Mouse (Mus musculus): ENCODE measurements around the gene Gm5751.
A peak's percentile ranks its signal among the peaks of the same experiment; 100 is the strongest.
"Not testable (repeated sequence)": the region's sequence is repeated elsewhere in the genome, so short reads cannot be mapped to it uniquely, and the experiment has no call there.

Gm5751 gene

DNA sequence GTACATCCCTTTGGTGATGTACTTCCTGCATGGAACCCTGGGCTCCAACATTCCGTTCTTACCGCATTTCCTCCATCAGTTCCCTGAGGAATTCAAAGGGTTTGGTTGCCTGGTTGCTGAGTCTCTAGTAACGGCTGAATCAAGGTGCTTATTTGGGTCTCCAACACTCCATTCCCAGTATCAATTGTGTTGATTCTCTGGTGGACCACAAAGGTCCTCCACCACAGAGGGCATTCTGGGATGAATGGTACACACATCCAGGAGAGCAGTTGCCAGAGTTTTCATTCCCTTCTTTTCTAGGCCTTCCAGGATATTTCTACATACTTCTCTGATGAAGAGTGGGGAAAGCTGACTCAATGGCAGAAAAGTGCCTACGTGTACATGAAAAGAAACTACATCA is at the start of gene Gm5751:
Gene Gm5751 (plus strand): TSS at position 301 of the 400 bp plus-strand sequence.
- not testable (repeated sequence) for DNase-seq (ENCODE audit: low spot score)

DNA sequence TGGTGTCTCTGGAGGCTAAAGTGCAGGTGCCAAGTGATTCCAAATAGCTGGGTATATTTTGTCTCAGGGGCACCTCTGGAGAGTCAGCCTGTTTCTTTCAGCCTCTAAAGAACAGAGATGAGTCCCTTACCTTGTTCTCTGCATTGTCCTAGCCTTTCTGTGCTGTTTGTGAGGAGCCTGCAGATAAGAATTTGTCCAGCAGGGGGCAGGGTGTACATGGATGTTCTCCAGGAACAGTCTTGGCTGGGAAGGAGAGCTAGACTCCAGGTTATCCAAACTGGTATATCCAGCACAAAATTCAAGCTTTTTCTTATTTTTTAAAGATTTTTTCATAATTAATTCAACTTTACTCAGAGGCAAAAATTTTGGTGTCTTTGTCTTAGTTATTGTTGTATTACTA is 42.0 kb upstream of the Gm5751 start:
- DNase-seq (ENCODE audit: low spot score): peak; percentile 79

DNA sequence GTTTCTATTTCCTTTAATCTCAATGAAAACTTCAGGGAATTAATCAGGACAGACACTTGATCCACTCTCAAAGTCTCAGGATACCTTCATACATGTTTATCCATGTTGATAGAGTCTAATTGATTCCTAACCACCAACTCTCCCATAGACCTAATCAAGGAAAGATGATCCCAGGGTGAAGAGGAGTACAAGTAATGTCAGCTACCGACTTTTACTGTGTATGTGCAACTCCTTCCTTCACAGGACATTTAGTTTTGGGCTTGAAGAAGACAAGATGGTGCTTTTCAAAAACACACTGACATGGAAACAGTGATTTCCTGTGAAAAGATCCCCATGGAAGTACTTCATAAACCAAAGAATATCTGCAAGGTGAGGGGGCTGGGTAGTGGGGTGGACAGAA is 30.4 kb upstream of the Gm5751 start, which contains the start of gene Gm6592:
Gene Gm6592 (plus strand): TSS at position 301 of the 400 bp plus-strand sequence.
- no peak for DNase-seq (ENCODE audit: low spot score)

DNA sequence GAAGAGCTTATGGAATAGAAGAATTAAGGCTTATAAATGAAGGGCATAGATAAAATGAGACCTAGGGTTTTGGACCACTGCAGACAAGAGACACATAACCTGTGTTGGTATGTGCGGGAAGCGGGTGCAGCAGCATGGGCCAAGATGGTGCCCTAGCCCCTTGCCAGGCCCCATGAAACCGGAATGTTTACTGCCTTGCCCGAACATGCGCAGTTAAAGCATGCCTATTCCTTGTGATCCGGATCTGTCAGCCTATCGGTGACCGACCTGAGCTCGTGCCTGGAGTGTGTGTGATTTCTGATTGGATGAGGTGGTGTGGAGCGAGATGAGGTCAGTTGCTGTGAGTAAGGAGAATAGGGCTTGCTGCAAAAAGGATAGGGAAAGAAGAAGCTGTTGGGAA is 21.6 kb upstream of the Gm5751 start:
- no peak for DNase-seq (ENCODE audit: low spot score)

DNA sequence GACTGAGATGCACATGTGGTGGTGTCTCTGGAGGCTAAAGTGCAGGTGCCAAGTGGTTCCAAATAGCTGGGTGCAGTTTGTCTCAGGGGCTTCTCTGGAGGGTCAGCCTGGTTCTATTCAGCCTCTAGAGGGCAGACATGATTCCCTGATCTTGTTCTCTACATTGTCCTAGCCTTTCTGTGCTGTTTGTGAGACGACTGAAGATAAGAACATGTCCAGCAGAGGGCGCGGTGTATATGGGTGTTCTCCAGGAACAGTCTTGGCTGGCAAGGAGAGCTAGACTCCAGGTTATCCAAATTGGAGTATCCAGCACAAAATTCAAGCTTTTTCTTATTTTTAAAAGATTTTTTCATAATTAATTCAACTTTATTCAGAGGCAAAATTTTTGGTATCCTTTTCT is 9.7 kb upstream of the Gm5751 start:
- peak; percentile 82 for DNase-seq (ENCODE audit: low spot score)

DNA sequence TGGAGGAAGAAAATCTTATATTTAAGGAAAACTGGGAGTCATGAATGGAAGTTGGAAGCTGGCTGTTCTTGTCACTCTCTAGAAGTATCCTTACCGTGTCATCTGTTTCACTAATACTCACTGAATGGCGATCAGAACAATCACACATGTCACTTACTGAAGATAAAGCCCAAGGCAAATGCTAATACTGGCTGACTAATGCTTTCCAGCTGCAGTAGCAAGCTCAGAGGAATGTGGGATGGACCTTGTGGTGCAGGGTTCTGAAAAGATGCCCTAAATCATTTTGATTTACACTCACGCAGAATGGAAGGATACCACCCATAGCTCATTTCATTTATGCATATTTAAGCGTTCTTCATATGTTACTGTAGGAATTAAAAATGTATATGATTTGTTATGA is 10.3 kb downstream of the Gm5751 start:
- no peak for DNase-seq (ENCODE audit: low spot score)

DNA sequence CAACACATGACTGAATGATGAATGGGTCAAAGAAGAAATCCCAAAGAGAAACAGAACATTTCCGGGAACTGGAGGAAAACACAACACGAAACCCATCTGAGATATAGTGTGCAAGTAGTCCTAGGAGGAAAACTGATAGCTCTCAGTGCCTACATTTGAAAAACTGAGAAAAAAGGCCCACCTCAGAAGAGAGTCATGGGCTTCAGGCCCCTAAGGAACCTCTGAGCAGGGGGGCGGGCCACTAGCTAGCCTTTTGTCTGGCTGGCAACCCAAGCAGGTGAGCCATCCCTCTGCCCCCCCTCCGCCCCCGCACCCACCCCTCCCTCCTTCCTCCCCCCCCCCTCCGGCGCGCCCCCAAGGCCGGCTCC is 17.9 kb downstream of the Gm5751 start:
- DNase-seq (ENCODE audit: low spot score): no peak

DNA sequence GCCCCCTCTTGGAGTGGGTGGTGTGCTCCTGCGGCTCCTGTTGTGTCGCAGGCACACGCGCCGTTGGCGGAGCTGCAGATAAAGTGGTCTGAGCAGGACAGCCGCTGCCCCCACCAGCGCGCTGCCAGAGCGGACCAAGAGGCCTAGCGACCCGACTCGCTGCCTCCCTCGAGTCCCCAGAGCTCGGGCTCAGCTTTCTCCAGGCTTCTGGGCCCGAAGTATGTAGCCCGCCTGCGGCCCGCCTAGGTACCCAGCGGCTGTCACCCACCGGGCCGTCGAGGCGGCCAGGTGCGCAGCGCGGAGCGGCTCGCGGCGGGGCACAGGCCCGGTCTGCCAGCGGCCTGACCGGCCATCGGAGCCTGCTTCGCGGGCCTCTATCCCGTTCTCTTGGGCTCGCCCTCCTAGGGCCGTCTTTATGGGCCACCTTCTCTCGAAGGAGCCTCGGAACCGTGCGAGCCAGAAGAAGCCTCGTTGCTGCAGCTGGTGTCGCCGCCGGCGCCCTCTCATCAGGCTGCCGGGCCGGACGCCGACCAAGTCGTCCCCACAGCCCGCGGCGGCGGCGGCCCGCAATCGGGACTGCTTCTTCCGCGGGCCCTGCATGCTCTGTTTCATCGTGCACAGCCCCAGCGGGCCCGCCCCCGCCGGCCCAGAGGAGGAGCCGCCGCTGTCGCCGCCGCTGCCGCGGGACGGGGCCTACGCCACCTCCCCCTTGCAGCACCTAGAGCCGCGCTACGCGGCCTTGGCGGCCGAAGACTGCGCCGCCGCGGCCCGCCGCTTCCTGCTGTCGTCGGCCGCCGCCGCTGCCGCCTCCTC is 18.5 kb downstream of the Gm5751 start, which contains the start of gene B630019K06Rik:
Gene B630019K06Rik (plus strand): TSS at position 40 of the 813 bp plus-strand sequence.
- peak; percentile 76 for DNase-seq (ENCODE audit: low spot score)

DNA sequence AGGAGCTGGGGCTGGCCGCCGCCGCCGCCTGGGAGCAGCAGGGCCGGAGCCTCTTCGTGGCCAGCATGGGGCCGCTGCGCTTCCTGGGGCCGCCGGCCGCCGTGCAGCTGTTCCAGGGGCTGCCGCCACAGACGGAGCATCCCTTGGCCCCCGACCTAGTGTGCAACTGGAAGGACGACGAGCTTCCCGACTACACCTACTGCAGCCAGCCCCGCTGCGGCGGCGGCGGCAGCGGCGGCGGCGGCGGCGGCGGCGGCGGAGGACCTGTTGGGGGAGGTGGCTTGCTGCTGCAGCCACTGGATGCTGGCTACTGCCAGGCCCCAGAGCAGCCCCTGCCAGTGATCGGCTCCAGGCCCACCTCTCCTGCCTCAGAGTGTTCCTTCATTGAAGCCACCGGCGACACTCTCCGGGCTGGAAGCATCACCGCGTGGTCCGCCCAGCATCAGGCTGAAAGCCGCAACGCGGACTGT is 19.2 kb downstream of the Gm5751 start:
- no peak for DNase-seq (ENCODE audit: low spot score)

DNA sequence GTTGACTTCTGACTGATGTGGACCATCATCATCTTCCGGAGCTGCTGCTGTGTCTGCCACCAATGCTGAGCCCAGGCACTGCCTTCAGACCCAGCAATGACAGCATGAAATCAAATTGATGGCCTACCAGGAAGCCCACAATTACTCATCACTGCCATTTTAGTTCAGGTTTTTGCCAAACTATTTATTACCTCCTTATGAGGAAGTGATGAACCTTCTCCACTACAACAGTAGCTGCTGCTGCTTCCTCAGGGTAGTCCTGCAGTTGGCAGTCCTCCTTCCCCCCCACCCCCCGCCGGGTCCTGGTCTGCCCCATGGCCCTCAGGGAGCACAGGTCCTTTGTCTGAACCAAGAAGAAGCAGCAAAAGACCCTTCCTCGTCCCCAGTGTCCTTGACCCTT is 26.8 kb downstream of the Gm5751 start:
- no peak for DNase-seq (ENCODE audit: low spot score)

DNA sequence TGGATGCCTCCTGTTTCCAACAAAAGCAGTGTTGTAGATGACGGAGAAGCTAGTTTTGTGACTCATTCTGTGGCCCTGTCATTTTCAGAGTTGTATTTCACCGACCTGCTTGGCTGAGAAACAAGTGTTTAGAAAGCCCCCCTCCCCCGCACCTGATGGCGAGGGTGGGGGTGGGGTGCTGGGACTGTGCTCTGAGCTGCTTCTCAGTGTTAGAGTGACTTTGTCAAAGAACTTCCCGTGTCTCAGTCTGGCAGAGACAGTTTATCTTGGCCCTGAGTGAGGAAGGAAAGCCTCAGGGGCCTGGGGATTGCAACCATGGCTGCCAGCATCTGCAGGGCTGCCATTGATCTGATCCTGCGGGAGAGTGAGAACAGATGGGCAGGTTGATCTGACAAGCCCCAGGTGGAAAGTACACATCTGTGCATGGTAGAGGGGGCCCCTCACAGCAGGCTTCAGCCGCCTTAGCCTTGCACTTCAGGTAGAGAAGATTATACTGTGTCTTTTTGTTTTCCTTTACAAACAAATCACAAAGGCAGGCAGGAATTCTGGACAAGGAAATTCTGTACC is 27.9 kb downstream of the Gm5751 start:
- no peak for DNase-seq (ENCODE audit: low spot score)

DNA sequence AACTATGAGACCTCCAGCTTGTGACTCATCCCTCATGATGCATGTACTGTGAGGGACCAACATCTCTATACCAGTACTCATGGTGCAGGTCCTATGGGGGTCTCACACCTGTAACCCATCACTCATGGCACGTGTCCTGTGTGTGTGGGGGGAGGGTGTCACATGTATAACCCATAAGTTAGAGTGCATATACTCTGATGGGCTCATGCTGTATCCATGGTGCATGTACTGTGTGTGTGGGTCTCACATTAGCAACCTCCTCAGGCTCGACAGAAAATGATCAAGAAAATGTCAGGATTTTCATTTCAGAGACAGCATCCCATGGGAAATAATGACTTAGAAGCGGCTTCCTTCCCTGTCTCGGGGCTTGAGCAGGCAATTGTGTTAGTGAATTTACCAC is 47.0 kb downstream of the Gm5751 start:
- DNase-seq (ENCODE audit: low spot score): no peak

DNA sequence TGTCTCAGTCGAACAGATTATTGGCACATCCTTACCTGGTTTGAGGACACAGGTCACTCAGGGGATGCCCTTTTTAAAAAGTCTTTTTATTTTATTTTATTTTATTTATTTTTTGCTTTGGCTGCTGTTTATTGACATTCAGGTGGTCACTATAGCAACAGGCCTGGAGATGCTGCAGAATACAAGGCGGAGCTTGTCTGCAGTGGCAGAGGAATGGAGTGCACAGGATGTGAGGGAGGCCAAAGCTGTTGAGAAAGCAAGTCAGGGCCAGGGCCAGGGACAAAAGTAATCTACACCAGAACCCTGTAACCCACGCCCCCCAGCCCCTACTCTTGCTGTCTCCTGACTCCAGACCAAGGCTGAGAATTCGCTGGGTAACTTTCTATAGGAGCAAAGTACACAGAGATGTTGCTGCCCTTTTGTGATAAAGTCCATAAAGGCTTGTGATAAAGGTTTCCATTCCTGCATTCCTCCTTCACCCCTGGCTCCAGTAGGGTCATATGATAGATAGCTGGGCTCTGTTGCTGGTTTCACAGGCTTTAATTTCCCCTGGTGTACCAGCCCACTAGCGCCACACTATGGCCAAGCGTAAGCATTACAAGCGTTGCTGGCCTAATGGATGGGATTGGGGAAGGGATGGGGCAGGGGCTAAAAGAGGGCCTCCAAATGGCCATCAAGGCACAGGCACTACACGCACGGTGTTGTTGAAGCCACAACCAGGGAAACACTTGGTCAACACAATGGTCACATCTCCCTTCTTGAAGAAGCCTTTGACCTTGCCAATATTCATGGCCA is 48.0 kb downstream of the Gm5751 start:
- peak; percentile 70 for DNase-seq (ENCODE audit: low spot score)

DNA sequence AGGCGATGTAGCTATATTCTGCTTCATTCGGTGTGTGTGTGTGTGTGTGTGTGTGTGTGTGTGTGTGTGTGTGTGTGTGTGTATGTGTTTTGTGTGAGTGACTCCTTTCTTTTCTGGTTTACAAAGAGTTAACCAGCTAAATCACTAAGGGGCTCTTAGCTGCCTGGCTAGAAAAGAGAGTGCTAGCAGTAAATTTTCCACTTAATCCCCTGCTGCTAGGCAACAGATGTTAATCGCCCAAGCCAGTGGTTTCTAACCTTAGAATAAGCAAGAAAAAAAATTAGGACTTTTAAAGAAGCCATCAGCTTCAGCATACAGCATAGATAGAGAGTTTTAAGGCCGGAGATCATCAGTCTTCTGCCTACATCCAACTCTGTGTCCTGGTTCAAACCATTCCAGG is 53.3 kb downstream of the Gm5751 start:
- no peak for DNase-seq (ENCODE audit: low spot score)
